Mouse (Mus musculus): ENCODE data around the gene Gm14409.
"Not testable (repeated sequence)": the region's sequence is repeated elsewhere in the genome, so short reads cannot be mapped to it uniquely, and the experiment has no call there.

The Gm14409 gene

GRCm38 (mm10) chr2:177266936-177267335 is at the start of gene Gm14409:
Gene Gm14409, minus strand, starts transcription at chr2:177267036.
- not testable (repeated sequence) for DNase-seq (ENCODE audit: low spot score)

GRCm38 (mm10) chr2:177309627-177310026 is 42.8 kb upstream of the Gm14409 start:
- not testable (repeated sequence) for DNase-seq (ENCODE audit: low spot score)

GRCm38 (mm10) chr2:177304980-177305379 is 38.1 kb upstream of the Gm14409 start:
- not testable (repeated sequence) for DNase-seq (ENCODE audit: low spot score)

GRCm38 (mm10) chr2:177283701-177284100 is 16.9 kb upstream of the Gm14409 start:
- DNase-seq (ENCODE audit: low spot score), result peak; percentile 5

GRCm38 (mm10) chr2:177277754-177278153 is 10.9 kb upstream of the Gm14409 start:
- not testable (repeated sequence) for DNase-seq (ENCODE audit: low spot score)

GRCm38 (mm10) chr2:177272237-177272636 is 5.4 kb upstream of the Gm14409 start:
- peak; percentile 46 for DNase-seq (ENCODE audit: low spot score)

- DNase-seq (ENCODE audit: low spot score), result not testable (repeated sequence)
Measured at GRCm38 (mm10) chr2:177247449-177247848, 19.4 kb downstream of the Gm14409 start.

GRCm38 (mm10) chr2:177230461-177230860 is 36.4 kb downstream of the Gm14409 start:
- DNase-seq (ENCODE audit: low spot score), result not testable (repeated sequence)
